Mouse (Mus musculus): ENCODE measurements around the gene Cask. TPM values are rescaled to one million over a fixed set of nuclear protein-coding genes. Genes with fewer than 3 reads are reported as not detected.

The Cask gene
- total and polyA plus RNA-seq, 2 experiments from 2014 or later, result 79.5 to 146 TPM

DNA sequence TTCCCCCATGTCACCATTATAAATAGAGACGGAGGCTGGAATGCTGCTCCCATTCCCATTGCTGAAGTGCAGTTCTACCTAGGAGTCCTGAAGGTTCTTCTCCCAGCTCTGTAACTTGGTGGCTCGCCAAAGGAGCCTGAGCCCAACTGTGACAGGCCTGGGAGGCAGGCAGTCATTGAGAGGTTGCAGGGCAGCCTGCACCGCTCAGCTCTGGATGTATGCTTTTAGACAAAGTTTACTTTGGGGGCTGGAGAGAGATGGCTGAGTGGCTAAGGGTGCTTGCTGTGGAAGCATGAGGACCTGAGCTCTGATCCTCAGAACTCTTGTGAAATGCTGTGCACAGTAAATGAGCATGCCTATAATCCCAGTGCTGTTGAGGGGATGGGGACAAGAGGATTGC is 360.2 kb downstream of the Cask start:
- 74% methylated on average over 3 of the region's 3 CpGs for WGBS
- Histone ChIP-seq H3K4me2 (ENCODE audit: low read depth, low read length, poor library complexity, severe bottlenecking) (no peak overlapping the region), H3K27ac (ENCODE audit: low read depth, low read length) (no peak overlapping the region), H3K4me1 (ENCODE audit: insufficient read depth, low read length) (no peaks in the 10 kb centered on the region), H3K36me3 (ENCODE audit: insufficient read depth, low read length) (no peaks in the 10 kb centered on the region), H3K9ac (replicated peaks; ENCODE audit: low read length, poor library complexity, severe bottlenecking) (no peak overlapping the region), H3K4me3 (ENCODE audit: low read depth, low read length) (no peak overlapping the region), H3K27me3 (ENCODE audit: insufficient read depth, low read length) (no peaks in the 10 kb centered on the region), H3K9me3 (ENCODE audit: low read length) (no peaks in the 10 kb centered on the region)
- TF ChIP-seq CTCF (IDR thresholded peaks at IDR 0.05), result no peak
- ATAC-seq (ENCODE audit: low FRiP score) (no peak), DNase-seq (ENCODE audit: low spot score) (no peak)

DNA sequence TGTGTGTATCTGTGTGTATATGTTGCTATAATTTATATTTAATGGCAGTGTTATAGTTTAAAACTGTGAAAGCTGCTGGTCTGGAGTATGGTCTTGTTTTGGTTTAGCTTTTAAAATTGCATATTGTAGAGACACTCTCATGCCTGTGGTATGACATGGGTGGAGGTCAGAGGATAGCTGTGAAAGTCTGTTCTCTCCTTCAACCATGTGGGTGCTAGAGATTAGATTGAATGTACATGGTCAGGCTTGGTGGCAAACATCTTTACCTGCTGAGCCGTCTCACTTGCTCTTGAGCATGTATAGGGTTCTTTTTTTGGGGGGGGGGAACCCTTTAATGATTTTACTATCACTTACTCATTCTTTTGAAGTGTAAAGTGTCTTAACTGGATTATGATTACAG is 361.4 kb downstream of the Cask start:
- TF ChIP-seq CTCF (IDR thresholded peaks at IDR 0.05), result no peak
- Histone ChIP-seq H3K27me3 (ENCODE audit: insufficient read depth, low read length) (no peaks in the 10 kb centered on the region), H3K9ac (replicated peaks; ENCODE audit: low read length, poor library complexity, severe bottlenecking) (no peak overlapping the region), H3K4me2 (ENCODE audit: low read depth, low read length, poor library complexity, severe bottlenecking) (no peak overlapping the region), H3K4me1 (ENCODE audit: insufficient read depth, low read length) (no peaks in the 10 kb centered on the region), H3K4me3 (ENCODE audit: low read depth, low read length) (no peak overlapping the region), H3K9me3 (ENCODE audit: low read length) (no peaks in the 10 kb centered on the region), H3K27ac (ENCODE audit: low read depth, low read length) (no peak overlapping the region), H3K36me3 (ENCODE audit: insufficient read depth, low read length) (no peaks in the 10 kb centered on the region)
- WGBS, result 100% methylated on average over 1 of the region's 1 CpGs
- DNase-seq (ENCODE audit: low spot score) (no peak), ATAC-seq (ENCODE audit: low FRiP score) (no peak)

DNA sequence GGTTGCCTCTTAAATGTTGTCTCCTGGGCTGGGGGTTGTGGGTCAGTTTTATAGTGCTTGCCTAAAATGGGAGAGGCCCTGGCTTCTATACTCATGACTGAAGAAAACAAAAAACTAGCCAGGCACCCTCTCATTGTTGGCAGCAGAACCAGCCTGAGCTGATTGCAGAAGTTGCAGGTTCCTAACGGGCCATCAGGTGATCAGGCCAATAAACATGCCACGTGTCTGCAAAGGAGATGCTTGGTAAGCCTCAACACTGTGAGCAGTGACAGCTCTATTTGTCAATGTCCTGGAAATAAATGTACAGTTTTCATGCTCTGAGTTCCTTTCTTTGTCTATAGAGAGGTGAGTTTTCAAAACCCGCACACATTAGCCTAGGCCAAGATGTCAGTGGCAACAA is 362.2 kb downstream of the Cask start:
- Histone ChIP-seq H3K4me1 (ENCODE audit: insufficient read depth, low read length) (no peaks in the 10 kb centered on the region), H3K27ac (ENCODE audit: low read depth, low read length) (no peak overlapping the region), H3K4me2 (ENCODE audit: low read depth, low read length, poor library complexity, severe bottlenecking) (no peak overlapping the region), H3K4me3 (ENCODE audit: low read depth, low read length) (no peak overlapping the region), H3K9me3 (ENCODE audit: low read length) (no peaks in the 10 kb centered on the region), H3K9ac (replicated peaks; ENCODE audit: low read length, poor library complexity, severe bottlenecking) (no peak overlapping the region), H3K27me3 (ENCODE audit: insufficient read depth, low read length) (no peaks in the 10 kb centered on the region), H3K36me3 (ENCODE audit: insufficient read depth, low read length) (no peaks in the 10 kb centered on the region)
- TF ChIP-seq CTCF (IDR thresholded peaks at IDR 0.05), result no peak
- DNase-seq (ENCODE audit: low spot score) (no peak), ATAC-seq (ENCODE audit: low FRiP score) (no peak)
- WGBS, result 76% methylated on average over 3 of the region's 3 CpGs

DNA sequence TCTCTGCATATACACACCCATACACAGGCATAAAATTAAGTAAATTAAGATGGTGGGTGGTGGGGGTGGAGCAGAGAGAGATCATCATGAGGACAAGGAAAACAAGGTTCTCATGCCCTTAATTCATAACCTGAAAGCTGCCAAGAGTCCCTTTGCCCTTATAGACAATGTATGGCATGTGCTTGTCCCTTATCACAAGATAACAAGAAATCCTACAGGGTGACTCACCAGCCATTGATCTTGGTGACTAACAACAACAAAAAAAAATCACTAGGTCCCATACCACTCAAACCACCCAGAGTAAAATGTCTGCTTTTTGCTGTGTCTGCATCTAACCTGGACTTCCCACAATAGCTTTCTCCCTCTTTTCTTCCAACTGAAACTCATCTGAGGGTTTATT is 366.7 kb downstream of the Cask start:
- H3K4me2 ChIP-seq (ENCODE audit: low read depth, low read length, poor library complexity, severe bottlenecking), result no peak overlapping the region
- ATAC-seq (ENCODE audit: low FRiP score) (no peak), DNase-seq (ENCODE audit: low spot score) (no peak)
- H3K27me3 ChIP-seq (ENCODE audit: insufficient read depth, low read length), result no peaks in the 10 kb centered on the region
- no peak overlapping the region for H3K9ac ChIP-seq (replicated peaks; ENCODE audit: low read length, poor library complexity, severe bottlenecking)
- H3K9me3 ChIP-seq (ENCODE audit: low read length), result no peaks in the 10 kb centered on the region
- no peaks in the 10 kb centered on the region for H3K36me3 ChIP-seq (ENCODE audit: insufficient read depth, low read length)
- no peak overlapping the region for H3K4me3 ChIP-seq (ENCODE audit: low read depth, low read length)
- H3K27ac ChIP-seq (ENCODE audit: low read depth, low read length), result no peak overlapping the region
- no peaks in the 10 kb centered on the region for H3K4me1 ChIP-seq (ENCODE audit: insufficient read depth, low read length)
- no peak for TF ChIP-seq CTCF (IDR thresholded peaks at IDR 0.05)

DNA sequence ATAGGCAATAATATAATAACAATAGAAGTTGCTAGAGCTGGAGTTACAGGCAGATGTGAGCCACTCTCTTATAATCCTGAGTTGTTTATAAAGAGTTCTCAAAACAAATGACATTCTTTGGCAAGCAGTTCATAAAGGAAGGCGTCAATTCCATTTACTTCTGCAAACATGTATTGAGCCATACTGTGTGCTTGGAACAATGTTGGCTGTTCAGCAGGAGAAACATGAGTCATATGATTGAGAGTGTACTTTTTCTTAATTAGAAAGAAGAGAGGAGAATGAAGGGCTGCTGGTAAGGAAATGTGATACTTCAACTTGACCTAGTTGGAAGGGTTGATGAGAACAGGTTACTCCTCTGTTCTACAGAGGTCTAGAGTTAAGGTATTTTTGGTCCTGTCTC is 368.6 kb downstream of the Cask start:
- Histone ChIP-seq H3K9ac (replicated peaks; ENCODE audit: low read length, poor library complexity, severe bottlenecking) (no peak overlapping the region), H3K4me1 (ENCODE audit: insufficient read depth, low read length) (no peaks in the 10 kb centered on the region), H3K27me3 (ENCODE audit: insufficient read depth, low read length) (no peaks in the 10 kb centered on the region; the same call in 1 of the 2 replicates), H3K36me3 (ENCODE audit: insufficient read depth, low read length) (no peaks in the 10 kb centered on the region), H3K4me2 (ENCODE audit: low read depth, low read length, poor library complexity, severe bottlenecking) (no peak overlapping the region), H3K27ac (ENCODE audit: low read depth, low read length) (no peak overlapping the region), H3K9me3 (ENCODE audit: low read length) (no peaks in the 10 kb centered on the region), H3K4me3 (ENCODE audit: low read depth, low read length) (no peak overlapping the region)
- DNase-seq (ENCODE audit: low spot score) (no peak), ATAC-seq (ENCODE audit: low FRiP score) (no peak)
- no peak for TF ChIP-seq CTCF (IDR thresholded peaks at IDR 0.05)
- 69% methylated on average over 1 of the region's 1 CpGs for WGBS

DNA sequence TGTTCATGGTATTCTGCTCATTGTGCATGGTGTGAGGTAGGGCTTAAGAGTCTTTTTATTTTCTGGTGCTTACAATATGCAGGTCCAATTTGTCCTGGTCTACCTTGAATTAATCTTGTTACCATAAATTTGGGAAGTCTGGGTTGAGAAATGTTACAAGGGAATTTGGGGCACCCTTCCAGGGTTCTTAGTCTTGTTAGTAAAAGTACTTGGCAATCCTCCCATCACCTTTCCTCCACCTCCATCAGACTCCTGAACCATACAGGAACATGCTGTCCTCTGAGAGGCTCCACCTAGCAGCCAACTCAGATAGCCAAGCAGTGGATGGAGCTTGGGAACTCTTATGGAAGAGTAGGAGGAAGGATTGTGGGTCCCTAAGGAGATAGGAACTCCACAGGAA is 371.6 kb downstream of the Cask start:
- no peak for TF ChIP-seq CTCF (IDR thresholded peaks at IDR 0.05)
- ATAC-seq (ENCODE audit: low FRiP score), result no peak

More for the DNA sequence above, 371.6 kb downstream of the Cask start:
- H3K9me3 ChIP-seq (ENCODE audit: low read length), result no peaks in the 10 kb centered on the region
- no peaks in the 10 kb centered on the region for H3K4me1 ChIP-seq (ENCODE audit: insufficient read depth, low read length)
- no peak overlapping the region for H3K4me3 ChIP-seq (ENCODE audit: low read depth, low read length)
- H3K27ac ChIP-seq (ENCODE audit: low read depth, low read length), result no peak overlapping the region
- no peak for DNase-seq (ENCODE audit: low spot score)
- no peaks in the 10 kb centered on the region; the same call in 1 of the 2 replicates for H3K27me3 ChIP-seq (ENCODE audit: insufficient read depth, low read length)
- H3K4me2 ChIP-seq (ENCODE audit: low read depth, low read length, poor library complexity, severe bottlenecking), result no peak overlapping the region
- no peak overlapping the region for H3K9ac ChIP-seq (replicated peaks; ENCODE audit: low read length, poor library complexity, severe bottlenecking)
- no peaks in the 10 kb centered on the region for H3K36me3 ChIP-seq (ENCODE audit: insufficient read depth, low read length)

Data from midbrain, postnatal 0 days (tissue).